Mouse (Mus musculus) forebrain, embryonic 15.5 days (tissue): ENCODE results near the gene Rfx4. TPM values are rescaled to one million over a fixed set of nuclear protein-coding genes. Genes with fewer than 3 reads are reported as not detected.

Experiments
- ATAC-seq: fragments of 200-750 bp; cut with Nextera tagmentation; replicated peaks from 2 replicates; pipeline ENCODE4 v1.8.0; 2017; ENCODE audit warnings: mild to moderate bottlenecking, moderate TSS enrichment, moderate library complexity
- H3K27ac ChIP-seq: fragments of 300-500 bp; sonication (generic); replicated peaks from 2 replicates; pipeline ENCODE4 v1.5.1; 2015; ENCODE audit warnings: mild to moderate bottlenecking, inconsistent platforms
- H3K27me3 ChIP-seq: fragments of 300-500 bp; sonication (generic); 2 replicates; pipeline ENCODE4 v1.6.1; 2015; ENCODE audit warnings: inconsistent platforms
- H3K36me3 ChIP-seq: fragments of 300-500 bp; sonication (generic); 2 replicates; pipeline ENCODE4 v1.6.1; 2015; ENCODE audit warnings: mild to moderate bottlenecking, inconsistent platforms
- H3K4me1 ChIP-seq: fragments of 300-500 bp; sonication (generic); 2 replicates; pipeline ENCODE4 v1.6.1; 2015; ENCODE audit warnings: inconsistent platforms
- H3K4me2 ChIP-seq: fragments of 300-500 bp; sonication (generic); replicated peaks from 2 replicates; pipeline ENCODE4 v1.6.1; 2015; ENCODE audit warnings: mild to moderate bottlenecking, inconsistent platforms
- H3K4me3 ChIP-seq: fragments of 300-500 bp; sonication (generic); 2 replicates; pipeline ENCODE4 v1.5.1; 2015; ENCODE audit warnings: mild to moderate bottlenecking, inconsistent platforms
- H3K9ac ChIP-seq: fragments of 300-500 bp; sonication (generic); replicated peaks from 2 replicates; pipeline ENCODE4 v1.6.1; 2015; ENCODE audit warnings: mild to moderate bottlenecking, inconsistent platforms
- H3K9me3 ChIP-seq: fragments of 300-500 bp; sonication (generic); 2 replicates; pipeline ENCODE4 v1.6.1; 2016; ENCODE audit warnings: inconsistent platforms
- WGBS: fragments of 180-500 bp; shearing (Covaris S2); methylation state at CpG from one replicate; pipeline ENCODE4 v1.1.7; 2015; ENCODE audit warnings: mixed read lengths; 5-methylcytosine and 5-hydroxymethylcytosine counted together
- polyA plus RNA-seq: library from polyadenylated mRNA; unstranded; fragments of >200 nt; fragmentation: Nextera tagmentation; extraction: Ambion mirVana; gene quantifications from 2 replicates; pipeline ENCODE4 v1.2.1, GENCODE M21; 2015

The Rfx4 gene
- polyA plus RNA-seq, 1 experiment from 2014 or later, result 7.1 TPM

DNA sequence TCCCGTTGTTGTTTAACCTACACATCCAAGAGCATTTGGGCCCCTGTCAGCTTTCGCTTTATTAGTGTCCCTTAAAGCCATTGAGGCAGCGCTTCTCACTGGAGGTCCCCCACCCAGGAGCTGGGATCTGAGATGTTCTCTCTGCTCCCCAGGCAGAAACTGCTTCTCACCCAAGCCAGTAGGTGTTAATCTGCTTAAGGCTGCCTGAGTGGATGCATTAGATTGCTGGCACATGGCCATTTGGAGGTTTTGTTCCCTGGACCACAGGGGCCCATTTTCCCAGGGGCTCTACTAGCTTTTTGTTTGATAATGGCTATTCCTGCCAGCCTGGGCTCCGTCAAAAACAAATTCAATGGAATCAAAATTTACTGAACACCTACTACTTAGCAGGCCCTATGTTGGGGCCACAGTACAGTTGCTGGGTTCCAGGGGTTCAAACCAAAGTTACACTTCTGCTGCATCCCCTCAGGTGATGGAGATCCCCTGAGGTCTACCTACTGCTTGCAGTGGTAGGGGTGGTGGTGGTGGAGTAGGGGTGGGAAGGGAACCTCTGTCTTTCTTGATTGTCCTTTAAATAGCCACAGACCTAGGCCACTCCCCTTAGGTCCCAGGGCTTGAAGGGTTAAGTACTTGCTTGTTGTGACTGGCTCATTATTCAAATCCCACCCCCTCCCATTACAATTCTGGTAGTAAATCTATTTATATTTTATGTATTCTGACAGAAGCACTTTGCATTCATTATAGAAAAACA lies 133.4 kb downstream of the Rfx4 start:
- Histone ChIP-seq H3K27ac (no peak overlapping the region), H3K36me3 (no peaks in the 10 kb centered on the region)
- WGBS, result 9% methylated on average over 4 of the region's 4 CpGs

GRCm38 (mm10) chr10:84895810-84896358 lies 140.0 kb downstream of the Rfx4 start:
- H3K27me3 ChIP-seq, result no peaks in the 10 kb centered on the region
- no peak overlapping the region for H3K4me2 ChIP-seq
- H3K4me1 ChIP-seq, result no peaks in the 10 kb centered on the region
- no peaks in the 10 kb centered on the region for H3K36me3 ChIP-seq
- ATAC-seq, result no peak
- no peak overlapping the region for H3K27ac ChIP-seq
- WGBS, result 91% methylated on average over 10 of the region's 10 CpGs
- H3K9me3 ChIP-seq, result no peaks in the 10 kb centered on the region
- H3K9ac ChIP-seq, result no peak overlapping the region
- H3K4me3 ChIP-seq, result no peak overlapping the region

More for the DNA sequence above, 133.4 kb downstream of the Rfx4 start:
- Histone ChIP-seq H3K4me2 (no peak overlapping the region), H3K9ac (no peak overlapping the region), H3K9me3 (no peaks in the 10 kb centered on the region), H3K4me3 (no peak overlapping the region), H3K27me3 (no peaks in the 10 kb centered on the region), H3K4me1 (peaks cover 12% of the 10 kb centered on the region)
- ATAC-seq, result 0 out of 2 replicates have a peak, but pooled peaks have one; percentile 61

DNA sequence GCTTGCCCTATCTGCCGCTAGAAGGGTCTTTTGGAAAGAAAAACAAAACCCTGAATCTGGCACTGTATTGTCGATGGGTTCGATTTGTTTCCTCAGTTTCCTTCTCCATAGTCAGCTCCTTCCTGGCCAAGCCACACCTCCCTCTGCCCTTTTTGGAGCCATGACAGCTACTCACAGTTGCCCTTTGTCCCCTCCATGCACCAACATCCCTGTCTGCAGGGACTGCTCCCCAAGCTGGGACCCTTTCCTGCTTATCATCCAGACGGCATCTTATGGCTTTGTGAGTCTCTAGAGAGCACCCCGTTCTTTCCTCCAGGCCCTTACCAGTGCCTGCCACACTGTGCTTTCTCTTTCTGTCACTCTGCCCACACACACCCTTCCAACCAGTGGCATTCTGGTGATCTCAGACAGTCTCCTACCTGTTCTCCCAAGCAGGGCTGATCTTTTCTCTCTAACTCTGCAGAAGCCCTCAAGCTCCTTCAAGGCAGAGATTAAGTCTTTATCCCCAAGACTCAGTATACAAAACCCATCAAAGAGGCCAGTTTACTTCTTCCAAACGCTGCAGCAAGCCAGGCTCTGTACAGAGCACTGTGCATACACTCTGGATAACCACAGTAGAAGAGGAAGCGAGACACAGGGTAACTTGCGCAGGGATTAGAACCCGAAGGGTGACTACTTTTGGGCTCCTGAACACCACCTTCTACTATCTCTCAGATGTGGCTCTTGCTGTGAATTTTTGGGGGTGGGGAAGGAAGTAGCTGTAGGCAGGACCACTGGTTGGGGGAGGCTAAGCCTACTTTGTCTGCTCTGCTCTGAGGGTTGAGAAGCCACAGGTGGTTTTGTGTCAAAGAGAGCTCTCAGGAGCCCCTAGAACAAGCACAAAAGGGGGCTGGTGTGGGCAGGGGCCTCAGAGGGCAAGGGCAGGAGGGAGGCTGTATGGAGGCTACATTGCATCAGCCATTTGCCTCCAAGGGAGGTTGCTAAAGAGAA lies 141.4 kb downstream of the Rfx4 start:
- Histone ChIP-seq H3K27me3 (no peaks in the 10 kb centered on the region), H3K4me1 (no peaks in the 10 kb centered on the region), H3K9ac (no peak overlapping the region), H3K9me3 (no peaks in the 10 kb centered on the region), H3K4me3 (no peak overlapping the region), H3K36me3 (no peaks in the 10 kb centered on the region), H3K27ac (no peak overlapping the region), H3K4me2 (no peak overlapping the region)
- WGBS, result 68% methylated on average over 9 of the region's 9 CpGs
- no peak for ATAC-seq

- H3K9me3 ChIP-seq, result no peaks in the 10 kb centered on the region
- no peak overlapping the region for H3K4me3 ChIP-seq
- no peaks in the 10 kb centered on the region for H3K27me3 ChIP-seq
- WGBS, result 75% methylated on average over 3 of the region's 3 CpGs
- no peak overlapping the region for H3K9ac ChIP-seq
- H3K27ac ChIP-seq, result no peak overlapping the region
- H3K4me2 ChIP-seq, result no peak overlapping the region
- peaks cover 6% of the 10 kb centered on the region for H3K4me1 ChIP-seq
- no peak for ATAC-seq
- H3K36me3 ChIP-seq, result no peaks in the 10 kb centered on the region
Observed at GRCm38 (mm10) chr10:84898144-84898979, 142.5 kb downstream of the Rfx4 start.

GRCm38 (mm10) chr10:84901676-84902075 lies 145.8 kb downstream of the Rfx4 start:
- Histone ChIP-seq H3K9ac (no peak overlapping the region), H3K36me3 (no peaks in the 10 kb centered on the region), H3K4me1 (peaks cover 16% of the 10 kb centered on the region), H3K27ac (no peak overlapping the region), H3K27me3 (no peaks in the 10 kb centered on the region), H3K9me3 (no peaks in the 10 kb centered on the region), H3K4me2 (no peak overlapping the region), H3K4me3 (no peak overlapping the region)
- 83% methylated on average over 5 of the region's 5 CpGs for whole genome bisulfite sequencing
- ATAC-seq, result no peak

DNA sequence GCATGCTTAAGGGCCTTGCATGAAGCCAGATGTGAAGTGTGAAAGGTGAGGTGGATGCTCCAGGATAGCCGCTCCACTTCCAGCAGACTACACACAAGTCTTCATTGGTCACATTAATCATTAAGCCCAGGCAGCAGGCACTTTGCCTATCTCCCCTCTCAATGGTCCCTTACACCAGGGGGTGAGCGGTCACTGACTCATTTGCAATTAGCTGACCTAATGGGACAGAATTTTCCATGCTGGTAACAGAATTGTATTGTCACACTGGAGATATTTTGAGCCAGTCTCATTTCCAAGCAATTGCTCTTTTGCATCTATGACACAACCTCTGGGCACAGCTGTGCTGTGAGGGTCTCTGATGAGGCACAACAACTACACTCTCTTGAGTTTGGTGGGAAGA lies 146.4 kb downstream of the Rfx4 start:
- Histone ChIP-seq H3K27me3 (no peaks in the 10 kb centered on the region), H3K4me1 (peaks cover 16% of the 10 kb centered on the region), H3K9me3 (no peaks in the 10 kb centered on the region), H3K4me3 (no peak overlapping the region), H3K4me2 (no peak overlapping the region), H3K27ac (no peak overlapping the region), H3K9ac (no peak overlapping the region), H3K36me3 (no peaks in the 10 kb centered on the region)
- ATAC-seq, result no peak
- WGBS, result 83% methylated on average over 2 of the region's 2 CpGs

- Histone ChIP-seq H3K4me2 (peak overlapping the region; percentile 25), H3K9ac (no peak overlapping the region), H3K9me3 (no peaks in the 10 kb centered on the region), H3K36me3 (no peaks in the 10 kb centered on the region), H3K4me3 (no peak overlapping the region), H3K27ac (peak overlapping the region; percentile 50), H3K27me3 (no peaks in the 10 kb centered on the region), H3K4me1 (peaks cover 18% of the 10 kb centered on the region)
- 36% methylated on average over 7 of the region's 7 CpGs for whole genome bisulfite sequencing
- ATAC-seq, result peak; percentile 52; the same call in 1 of the 2 replicates
Observed at GRCm38 (mm10) chr10:84903307-84903706, 147.4 kb downstream of the Rfx4 start.

- Histone ChIP-seq H3K9ac (no peak overlapping the region), H3K36me3 (no peaks in the 10 kb centered on the region), H3K4me2 (peak overlapping the region; percentile 25), H3K27me3 (no peaks in the 10 kb centered on the region), H3K4me3 (no peak overlapping the region), H3K27ac (peak overlapping the region; percentile 50), H3K9me3 (no peaks in the 10 kb centered on the region), H3K4me1 (peaks cover 18% of the 10 kb centered on the region)
- WGBS, result 10% methylated on average over 5 of the region's 5 CpGs
- peak; percentile 56 for ATAC-seq
Observed at GRCm38 (mm10) chr10:84903742-84904141, 147.9 kb downstream of the Rfx4 start.

DNA sequence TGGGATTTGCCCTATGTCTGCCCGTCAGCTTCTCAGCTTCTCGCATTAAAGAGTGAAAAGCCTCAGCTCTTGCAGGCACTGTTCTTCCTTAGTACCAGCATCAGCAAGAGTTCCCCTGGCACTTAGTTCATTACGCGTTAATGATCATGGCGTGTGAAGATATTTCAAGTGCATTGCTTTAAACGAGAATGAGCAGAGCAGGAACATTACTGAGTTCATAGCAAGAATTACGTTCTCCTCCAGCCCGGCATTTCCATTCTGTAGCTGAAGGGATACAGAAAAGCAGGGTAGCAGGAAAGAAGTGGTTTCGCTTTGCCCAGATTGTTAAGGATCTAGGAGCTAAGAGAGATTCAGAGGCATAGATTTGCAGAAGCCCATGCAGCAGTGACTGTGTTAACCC lies 151.0 kb downstream of the Rfx4 start:
- ATAC-seq, result no peak
- Histone ChIP-seq H3K36me3 (no peaks in the 10 kb centered on the region), H3K9ac (no peak overlapping the region), H3K27me3 (no peaks in the 10 kb centered on the region; the same call in 1 of the 2 replicates), H3K27ac (peak overlapping the region; percentile 58), H3K9me3 (no peaks in the 10 kb centered on the region), H3K4me1 (peaks cover 31% of the 10 kb centered on the region), H3K4me2 (no peak overlapping the region), H3K4me3 (no peak overlapping the region)
- 65% methylated on average over 9 of the region's 9 CpGs for WGBS

DNA sequence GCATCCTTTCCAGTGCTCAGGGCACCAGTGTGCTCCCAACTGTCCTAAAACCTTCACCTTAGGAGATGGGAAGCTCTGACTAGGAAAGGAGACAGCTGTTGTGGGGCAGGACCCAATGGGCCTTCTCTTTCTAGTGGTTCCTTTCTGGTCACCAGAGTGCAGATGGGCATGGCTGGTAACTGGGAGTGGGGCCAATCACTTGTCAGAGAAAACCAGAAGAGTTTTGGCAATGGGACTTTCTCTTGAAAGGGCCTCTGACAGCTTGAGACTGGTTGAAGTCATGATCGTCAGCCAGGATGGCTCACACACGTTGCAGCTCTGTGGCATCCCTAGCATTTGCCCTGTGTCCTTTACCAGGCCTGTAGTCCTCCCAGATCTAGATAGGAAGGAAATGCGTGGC lies 152.1 kb downstream of the Rfx4 start:
- Histone ChIP-seq H3K27me3 (peaks cover 3% of the 10 kb centered on the region; the same call in 1 of the 2 replicates), H3K27ac (no peak overlapping the region), H3K4me1 (peaks cover 29% of the 10 kb centered on the region), H3K9me3 (no peaks in the 10 kb centered on the region), H3K36me3 (no peaks in the 10 kb centered on the region), H3K4me2 (no peak overlapping the region), H3K4me3 (no peak overlapping the region), H3K9ac (no peak overlapping the region)
- ATAC-seq, result no peak
- 72% methylated on average over 3 of the region's 3 CpGs for WGBS

- Histone ChIP-seq H3K9ac (no peak overlapping the region), H3K36me3 (no peaks in the 10 kb centered on the region), H3K27ac (no peak overlapping the region), H3K9me3 (no peaks in the 10 kb centered on the region), H3K4me3 (no peak overlapping the region), H3K27me3 (peaks cover 3% of the 10 kb centered on the region; the same call in 1 of the 2 replicates), H3K4me2 (no peak overlapping the region), H3K4me1 (peaks cover 24% of the 10 kb centered on the region)
- ATAC-seq, result no peak
- 61% methylated on average over 3 of the region's 3 CpGs for WGBS
Observed at GRCm38 (mm10) chr10:84908471-84908870, 152.6 kb downstream of the Rfx4 start.
